In genomic region chr10:87447754-87448095, GRCm38 (mm10) we compare ENCODE assay signal across 9 mouse cellular contexts. TPM values are rescaled to one million over a fixed set of nuclear protein-coding genes. Genes with fewer than 3 reads are reported as not detected.
DNase-seq lines count a peak whose midpoint lies in the region; ATAC-seq and TF ChIP-seq lines count a peak whose summit lies in the region.
"Had no signal": no experiment of that assay in that cellular context is flagged by ENCODE, and none has a peak within 500 bp of the region (broad histone marks: within the 10 kb centered on the region; RNA-seq: fewer than 3 reads in every experiment).

No protein-coding gene starts in this region.

- H3K9ac ChIP-seq in heart, embryonic 11.5 days (ENCODE audit: low read depth, low read length): no peak overlapping the region
- H3K9ac ChIP-seq in embryonic facial prominence, embryonic 14.5 days (ENCODE audit: low read depth, low read length): no peak overlapping the region
- H3K9ac ChIP-seq in midbrain, embryonic 14.5 days (replicated peaks; ENCODE audit: low read length): no peak overlapping the region

- H3K36me3 ChIP-seq in heart, embryonic 11.5 days (ENCODE audit: control insufficient read depth, insufficient read depth, low read length): no peaks in the 10 kb centered on the region
- no peaks in the 10 kb centered on the region for H3K36me3 ChIP-seq in embryonic facial prominence, embryonic 14.5 days (ENCODE audit: control insufficient read depth, insufficient read depth, low read length)
- no peaks in the 10 kb centered on the region for H3K36me3 ChIP-seq in midbrain, embryonic 14.5 days (ENCODE audit: control insufficient read depth, insufficient read depth, low read length)

- no peaks in the 10 kb centered on the region for H3K27me3 ChIP-seq in heart, embryonic 11.5 days (ENCODE audit: control insufficient read depth, insufficient read depth, low read length)
- H3K27me3 ChIP-seq in embryonic facial prominence, embryonic 14.5 days (replicated peaks; ENCODE audit: control insufficient read depth, insufficient read depth, low read length): no peaks in the 10 kb centered on the region
- no peaks in the 10 kb centered on the region for H3K27me3 ChIP-seq in midbrain, embryonic 14.5 days (ENCODE audit: control insufficient read depth, insufficient read depth, low read length)

- H3K4me2 ChIP-seq in heart, embryonic 11.5 days: peak overlapping the region; percentile 40
- H3K4me2 ChIP-seq in embryonic facial prominence, embryonic 14.5 days (ENCODE audit: low read depth, low read length): peak overlapping the region; percentile 39
- H3K4me2 ChIP-seq in midbrain, embryonic 14.5 days (ENCODE audit: low read length): peak overlapping the region; percentile 38

- H3K4me3 ChIP-seq in heart, embryonic 11.5 days (ENCODE audit: low read depth, low read length): no peak overlapping the region
- H3K4me3 ChIP-seq in embryonic facial prominence, embryonic 14.5 days (ENCODE audit: low read depth, low read length): no peak overlapping the region
- no peak overlapping the region for H3K4me3 ChIP-seq in midbrain, embryonic 14.5 days (replicated peaks; ENCODE audit: low read depth, low read length)
- H3K4me3 ChIP-seq in gastrocnemius, adult 2 months: no peak overlapping the region

- H3K4me1 ChIP-seq in heart, embryonic 11.5 days (ENCODE audit: control insufficient read depth, insufficient read depth, low read length): no peaks in the 10 kb centered on the region
- H3K4me1 ChIP-seq in embryonic facial prominence, embryonic 14.5 days (ENCODE audit: control insufficient read depth, insufficient read depth, low read length): peaks cover 3% of the 10 kb centered on the region; the same call in 1 of the 2 replicates
- peaks cover 17% of the 10 kb centered on the region for H3K4me1 ChIP-seq in midbrain, embryonic 14.5 days (ENCODE audit: control insufficient read depth, insufficient read depth, low read length)

- intact Hi-C loops in gastrocnemius, adult 2 months (cut with DNase I): no loop called here

- H3K27ac ChIP-seq in heart, embryonic 11.5 days (ENCODE audit: low read depth, low read length): no peak overlapping the region
- H3K27ac ChIP-seq in embryonic facial prominence, embryonic 14.5 days (replicated peaks; ENCODE audit: low read depth, low read length): no peak overlapping the region
- peak overlapping the region; percentile 45; the same call in 1 of the 2 replicates for H3K27ac ChIP-seq in midbrain, embryonic 14.5 days (replicated peaks; ENCODE audit: low read depth, low read length)
- no peak overlapping the region for H3K27ac ChIP-seq in gastrocnemius, adult 2 months

- TF ChIP-seq CTCF in gastrocnemius, adult 2 months (IDR thresholded peaks at IDR 0.05): no peak

- 6% methylated on average over 9 of the region's 9 CpGs for WGBS in heart, embryonic 11.5 days (ENCODE audit: insufficient replicate concordance)
- WGBS in embryonic facial prominence, embryonic 14.5 days: 1% methylated on average over 9 of the region's 9 CpGs
- under 1% methylated on average over 9 of the region's 9 CpGs for WGBS in midbrain, embryonic 14.5 days

- no peak for DNase-seq in heart, adult 18-20 months
- peak; percentile 85 for DNase-seq in embryonic facial prominence, embryonic 14.5 days (ENCODE audit: low spot score)
- peak; percentile 65 to 77 for DNase-seq in layer of hippocampus, adult 8-10 months (ENCODE audit: low spot score in 2 of 2)
- DNase-seq in midbrain, embryonic 14.5 days: peak; percentile 86
- no peak for DNase-seq in gastrocnemius, adult 2 months
- no peak for DNase-seq in kidney, postnatal 25 days

- 0 out of 2 replicates have a peak, but pooled peaks have one; percentile 31 for ATAC-seq in heart, embryonic 11.5 days (replicated peaks; ENCODE audit: insufficient number of reproducible peaks, low FRiP score, low TSS enrichment)
- peak; percentile 94 for ATAC-seq in embryonic facial prominence, embryonic 14.5 days (ENCODE audit: low read depth)
- ATAC-seq in midbrain, embryonic 14.5 days (ENCODE audit: low FRiP score, low TSS enrichment): peak; percentile 95
- ATAC-seq in CD4-positive, CD25-positive, alpha-beta regulatory T cell, adult 4 months: no peak

- no peaks in the 10 kb centered on the region for H3K9me3 ChIP-seq in heart, embryonic 11.5 days (replicated peaks; ENCODE audit: control insufficient read depth, low read length)
- H3K9me3 ChIP-seq in embryonic facial prominence, embryonic 14.5 days (ENCODE audit: control insufficient read depth, low read length): no peaks in the 10 kb centered on the region
- H3K9me3 ChIP-seq in midbrain, embryonic 14.5 days (ENCODE audit: control insufficient read depth, low read length): no peaks in the 10 kb centered on the region; the same call in 1 of the 2 replicates

RNA-seq across cellular contexts. Expression of gene Ascl1, which starts 45.7 kb away (rescaled TPM):
- polyA plus RNA-seq in heart, embryonic 11.5 days (2014; fragmentation: Nextera tagmentation; extraction: Ambion mirVana): 0.11 and 0.20 TPM in 2 replicates
- total RNA-seq in heart, adult 18-20 months (2021): not detected
- polyA plus RNA-seq in embryonic facial prominence, embryonic 14.5 days (2014; fragmentation: Nextera tagmentation; extraction: Ambion mirVana): 2.4 and 2.9 TPM in 2 replicates
- total RNA-seq in layer of hippocampus, adult 8-10 months (2022): 1 to 10 TPM; 5.0 to 7.2 (median 6.2) TPM
- 19.2 and 30.5 TPM in 2 replicates for polyA plus RNA-seq in midbrain, embryonic 14.5 days (2014; fragmentation: Nextera tagmentation; extraction: Ambion mirVana)
- not detected for total RNA-seq in gastrocnemius, adult 2 months (2021)
- not detected for polyA plus RNA-seq in CD4-positive, CD25-positive, alpha-beta regulatory T cell, adult 4 months (2017; shearing (Covaris generic))
- polyA plus RNA-seq: spleen, adult 2 months had no signal

Comparison
In these comparisons a context has a peak if more than half of its experiments do, and no peak if none do; other contexts are left out.
1. DNase-seq: peak in embryonic facial prominence, embryonic 14.5 days (single experiment), layer of hippocampus, adult 8-10 months (2 of 2) and midbrain, embryonic 14.5 days (single experiment); none in heart, adult 18-20 months (0 of 2), gastrocnemius, adult 2 months (single experiment) and kidney, postnatal 25 days (0 of 2).
2. Peak in every context shown above with its lines, with median percentiles within 50 percentile points of each other: H3K4me2 ChIP-seq.